9 mouse cellular contexts compared by ENCODE assay signal in the genomic region with DNA sequence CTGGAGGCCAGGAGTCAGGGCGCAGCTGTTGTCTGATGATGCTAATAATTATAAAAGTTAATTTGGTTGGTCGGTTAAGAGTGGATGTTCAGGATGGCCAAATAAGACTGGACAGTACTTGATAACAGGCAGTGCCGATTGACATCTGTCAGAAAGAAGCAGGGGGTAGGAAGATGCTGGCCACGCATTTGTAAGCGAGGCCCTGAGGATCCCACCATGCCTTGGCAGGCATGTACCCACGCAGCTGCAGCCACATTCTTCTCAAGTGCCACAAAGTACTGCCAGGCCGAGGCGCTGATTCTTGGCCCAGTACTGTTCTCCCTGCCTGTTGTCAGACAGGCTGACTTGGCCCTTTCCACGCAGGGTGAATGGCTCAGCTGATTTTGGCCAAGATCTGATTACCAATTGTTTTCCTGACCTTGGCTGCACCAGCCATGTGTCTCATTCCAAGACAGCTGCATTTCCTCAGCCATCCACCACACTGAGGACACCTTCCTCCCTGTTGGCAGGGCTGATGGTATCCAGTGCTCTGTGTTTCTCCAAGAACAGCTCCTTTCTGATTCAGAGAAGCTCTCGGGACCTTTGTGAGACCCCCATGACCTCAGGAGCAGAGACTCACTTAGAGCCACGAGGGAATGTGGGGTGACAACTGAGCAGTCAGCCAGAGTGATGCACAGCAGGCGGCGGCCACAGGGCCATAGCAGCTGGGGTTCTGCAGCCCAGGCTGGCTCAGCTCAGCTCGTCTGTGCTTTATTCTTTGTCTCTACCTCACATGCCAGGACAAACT. TPM values are rescaled to one million over a fixed set of nuclear protein-coding genes. Genes with fewer than 3 reads are reported as not detected.
A peak's percentile ranks its signal among the peaks of the same experiment; 100 is the strongest.
DNase-seq lines count a peak whose midpoint lies in the region; ATAC-seq and TF ChIP-seq lines count a peak whose summit lies in the region.
"Had no signal": no experiment of that assay in that cellular context is flagged by ENCODE, and none has a peak within 500 bp of the region (broad histone marks: within the 10 kb centered on the region; RNA-seq: fewer than 3 reads in every experiment).

No protein-coding gene starts in this region.

- no peak overlapping the region for H3K4me2 ChIP-seq in forebrain, embryonic 14.5 days (ENCODE audit: low read length)
- no peak overlapping the region for H3K4me2 ChIP-seq in neural tube, embryonic 15.5 days
- no peak overlapping the region for H3K4me2 ChIP-seq in intestine, postnatal 0 days (replicated peaks; ENCODE audit: low read depth)

- 55% methylated on average over 14 of the region's 14 CpGs for WGBS in forebrain, embryonic 14.5 days
- WGBS in neural tube, embryonic 15.5 days, result 37% methylated on average over 14 of the region's 14 CpGs
- 69% methylated on average over 14 of the region's 14 CpGs for WGBS in intestine, postnatal 0 days

- H3K36me3 ChIP-seq in forebrain, embryonic 14.5 days (ENCODE audit: control insufficient read depth, insufficient read depth, low read length), result no peaks in the 10 kb centered on the region
- no peaks in the 10 kb centered on the region for H3K36me3 ChIP-seq in neural tube, embryonic 15.5 days
- no peaks in the 10 kb centered on the region for H3K36me3 ChIP-seq in intestine, postnatal 0 days (ENCODE audit: control insufficient read depth, insufficient read depth)

- no peaks in the 10 kb centered on the region for H3K9me3 ChIP-seq in forebrain, embryonic 14.5 days (replicated peaks; ENCODE audit: control insufficient read depth, low read length)
- no peaks in the 10 kb centered on the region for H3K9me3 ChIP-seq in neural tube, embryonic 15.5 days (replicated peaks)
- H3K9me3 ChIP-seq in intestine, postnatal 0 days (ENCODE audit: control insufficient read depth), result no peaks in the 10 kb centered on the region

- H3K4me1 ChIP-seq in forebrain, embryonic 14.5 days (ENCODE audit: control insufficient read depth, insufficient read depth, low read length), result peaks cover 19% of the 10 kb centered on the region
- H3K4me1 ChIP-seq in neural tube, embryonic 15.5 days, result peaks cover 12% of the 10 kb centered on the region
- H3K4me1 ChIP-seq in intestine, postnatal 0 days (replicated peaks; ENCODE audit: control insufficient read depth, insufficient read depth, low read length), result no peaks in the 10 kb centered on the region

- H3K4me3 ChIP-seq in forebrain, embryonic 14.5 days (ENCODE audit: low read depth, low read length), result no peak overlapping the region
- H3K4me3 ChIP-seq in neural tube, embryonic 15.5 days (replicated peaks), result no peak overlapping the region
- H3K4me3 ChIP-seq in intestine, postnatal 0 days (ENCODE audit: low read depth, low read length), result no peak overlapping the region

- H3K27ac ChIP-seq in forebrain, embryonic 14.5 days (ENCODE audit: low read depth, low read length), result no peak overlapping the region
- 0 out of 2 replicates have a peak overlapping the region, but pooled peaks have one; percentile 23 for H3K27ac ChIP-seq in neural tube, embryonic 15.5 days (replicated peaks)
- no peak overlapping the region for H3K27ac ChIP-seq in intestine, postnatal 0 days (ENCODE audit: low read depth, low read length)
- H3K27ac ChIP-seq: macrophage had no signal

- TF ChIP-seq CTCF in intestine, postnatal 0 days (IDR thresholded peaks at IDR 0.05; ENCODE audit: low read depth), result no peak

- H3K9ac ChIP-seq in forebrain, embryonic 14.5 days (ENCODE audit: low read length), result no peak overlapping the region
- no peak overlapping the region for H3K9ac ChIP-seq in neural tube, embryonic 15.5 days (replicated peaks)
- H3K9ac ChIP-seq in intestine, postnatal 0 days (ENCODE audit: low read depth, low read length), result no peak overlapping the region

- DNase-seq in layer of hippocampus, postnatal 36 days, result peak; percentile 7 to 25
- DNase-seq in layer of hippocampus, adult 9-10 months (ENCODE audit: low spot score), result no peak
- peak; percentile 46 for DNase-seq in forebrain, embryonic 14.5 days (ENCODE audit: low spot score)
- peak; percentile 29 to 44 for DNase-seq in lung, adult 18-20 months
- DNase-seq in testis, postnatal 10 days (ENCODE audit: low spot score), result no peak
- DNase-seq in layer of hippocampus, adult 11-12 months (ENCODE audit: low spot score), result no peak

- ATAC-seq in forebrain, embryonic 14.5 days, result peak; percentile 58
- ATAC-seq in neural tube, embryonic 15.5 days (ENCODE audit: low FRiP score), result peak; percentile 55; the same call in 1 of the 2 replicates
- ATAC-seq in intestine, postnatal 0 days, result no peak

- no peaks in the 10 kb centered on the region for H3K27me3 ChIP-seq in forebrain, embryonic 14.5 days (replicated peaks; ENCODE audit: control insufficient read depth, insufficient read depth, low read length)
- no peaks in the 10 kb centered on the region for H3K27me3 ChIP-seq in neural tube, embryonic 15.5 days (replicated peaks)
- no peaks in the 10 kb centered on the region for H3K27me3 ChIP-seq in intestine, postnatal 0 days (replicated peaks; ENCODE audit: control insufficient read depth, insufficient read depth, low read length)

RNA-seq across cellular contexts. Expression of a gene that starts 53.5 kb away (rescaled TPM):
- 1 to 10 TPM; 7.1 to 7.7 TPM for total RNA-seq in layer of hippocampus, postnatal 36 days (2021)
- 12.6 and 14.7 TPM in 2 replicates for polyA plus RNA-seq in forebrain, embryonic 14.5 days (2014; fragmentation: Nextera tagmentation; extraction: Ambion mirVana)
- 0.93 and 1.2 TPM in 2 replicates for polyA plus RNA-seq in neural tube, embryonic 15.5 days (2015; fragmentation: Nextera tagmentation; extraction: Ambion mirVana)
- 0.43 and 0.48 TPM in 2 replicates for polyA plus RNA-seq in intestine, postnatal 0 days (2015; fragmentation: Nextera tagmentation; extraction: Ambion mirVana)
- polyA plus RNA-seq: macrophage had no signal

Comparison
In these comparisons a context has a peak if more than half of its experiments do, and no peak if none do; other contexts are left out.
1. DNase-seq: peak in layer of hippocampus, postnatal 36 days (2 of 2), forebrain, embryonic 14.5 days (single experiment) and lung, adult 18-20 months (2 of 2); none in layer of hippocampus, adult 9-10 months (single experiment), testis, postnatal 10 days (single experiment) and layer of hippocampus, adult 11-12 months (single experiment).